Mouse (Mus musculus) kidney, postnatal 0 days (tissue): ENCODE data around the gene Lsm12. TPM values are rescaled to one million over a fixed set of nuclear protein-coding genes. Genes with fewer than 3 reads are reported as not detected.
"Not testable (repeated sequence)": the region's sequence is repeated elsewhere in the genome, so short reads cannot be mapped to it uniquely, and the experiment has no call there.

ENCODE experiments used
- ATAC-seq: fragments of 200-750 bp; cut with Nextera tagmentation; replicated peaks from 2 replicates; pipeline ENCODE4 v1.8.0; 2017; ENCODE audit warnings: low read depth, moderate number of reproducible peaks, moderate TSS enrichment, moderate library complexity; ENCODE audit not compliant: low FRiP score
- DNase-seq: peaks from one replicate; pipeline ENCODE4 v3.0.0-alpha.2; 2016; ENCODE audit warnings: low spot score
- H3K27ac ChIP-seq: fragments of 300-500 bp; sonication (generic); 2 replicates; pipeline ENCODE4 v1.5.1; 2014; ENCODE audit warnings: mild to moderate bottlenecking
- H3K27me3 ChIP-seq: fragments of 300-500 bp; sonication (generic); 2 replicates; pipeline ENCODE4 v1.6.1; 2014; ENCODE audit warnings: low read length, mixed read lengths; ENCODE audit not compliant: insufficient read depth
- H3K36me3 ChIP-seq: fragments of 300-500 bp; sonication (generic); 2 replicates; pipeline ENCODE4 v1.6.1; 2014; ENCODE audit warnings: low read length, mixed read lengths; ENCODE audit not compliant: insufficient read depth
- H3K4me1 ChIP-seq: fragments of 300-500 bp; sonication (generic); replicated peaks from 2 replicates; pipeline ENCODE4 v1.6.1; 2014; ENCODE audit warnings: antibody characterized with exemption, low read length, mixed read lengths; ENCODE audit not compliant: insufficient read depth
- H3K4me2 ChIP-seq: fragments of 300-500 bp; sonication (generic); 2 replicates; pipeline ENCODE4 v1.6.1; 2014; ENCODE audit warnings: mild to moderate bottlenecking, low read length, moderate library complexity, mixed read lengths
- H3K4me3 ChIP-seq: fragments of 300-500 bp; sonication (generic); replicated peaks from 2 replicates; pipeline ENCODE4 v1.5.1; 2014; ENCODE audit warnings: low read depth, low read length
- H3K9ac ChIP-seq: fragments of 300-500 bp; sonication (generic); 2 replicates; pipeline ENCODE4 v1.6.1; 2014; ENCODE audit warnings: low read depth, low read length
- H3K9me3 ChIP-seq: fragments of 300-500 bp; sonication (generic); replicated peaks from 2 replicates; pipeline ENCODE4 v1.6.1; 2016; ENCODE audit warnings: low read length, inconsistent platforms, mixed read lengths
- CTCF ChIP-seq: IDR thresholded peaks from 2 replicates; pipeline ENCODE4 v1.5.1; 2016; ENCODE audit warnings: antibody characterized with exemption, low read depth, mild to moderate bottlenecking, moderate library complexity
- WGBS: fragments of 180-500 bp; shearing (Covaris S2); extraction: QIAGEN DNeasy Blood & Tissue Kit; methylation state at CpG from one replicate; pipeline ENCODE4 v1.1.7; 2014; 5-methylcytosine and 5-hydroxymethylcytosine counted together
- polyA plus RNA-seq: library from polyadenylated mRNA; unstranded; fragments of >200 nt; fragmentation: Nextera tagmentation; extraction: Ambion mirVana; gene quantifications from 2 replicates; pipeline ENCODE4 v1.2.1, GENCODE M21; 2015

The Lsm12 gene
- polyA plus RNA-seq, 1 experiment from 2014 or later: 123 TPM

DNA sequence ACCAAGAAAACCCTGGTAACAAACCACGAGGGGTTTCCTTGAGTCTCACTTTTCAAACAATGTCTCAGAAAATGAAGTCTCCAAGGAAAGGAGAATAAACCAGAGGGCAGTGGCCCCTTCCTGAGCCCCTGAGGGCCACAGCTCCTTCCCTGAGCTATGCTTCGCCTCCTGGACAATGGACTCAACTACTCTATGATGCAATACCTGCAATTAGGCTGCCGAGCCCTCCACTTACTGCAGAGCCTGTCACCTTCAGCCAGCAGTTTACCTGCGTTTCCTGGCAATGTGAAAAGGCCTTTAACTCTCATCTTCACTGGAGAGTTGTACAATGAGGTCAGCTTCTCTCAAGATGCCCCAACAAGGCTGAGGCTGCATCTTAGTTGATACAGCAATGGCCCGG lies 16.4 kb downstream of the Lsm12 start:
- ATAC-seq (no peak), DNase-seq (no peak)
- WGBS: 89% methylated on average over 5 of the region's 5 CpGs

DNA sequence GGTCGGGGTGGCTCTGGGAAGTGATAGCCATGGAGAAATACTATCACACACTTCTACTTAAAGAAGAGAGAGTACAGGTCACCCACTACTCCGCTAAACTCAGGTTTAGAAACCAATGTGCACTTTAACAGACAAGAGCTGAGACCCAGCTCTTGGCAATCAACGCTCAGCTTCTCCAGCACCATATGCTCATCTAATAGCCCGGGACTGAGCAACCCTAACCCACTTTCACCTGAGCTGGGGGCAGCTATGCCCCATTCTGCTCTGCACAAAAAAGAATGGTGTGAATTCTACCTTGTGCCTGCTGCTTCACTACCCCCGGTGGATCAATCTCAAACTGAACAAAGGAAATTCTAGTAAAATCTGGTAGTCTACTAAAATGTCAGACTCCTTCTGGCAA lies 17.6 kb downstream of the Lsm12 start:
- no peaks in the 10 kb centered on the region for H3K4me1 ChIP-seq
- DNase-seq: no peak
- no peak overlapping the region for H3K9ac ChIP-seq
- no peak for TF ChIP-seq CTCF
- no peak for ATAC-seq
- H3K27ac ChIP-seq: no peak overlapping the region
- H3K9me3 ChIP-seq: no peaks in the 10 kb centered on the region
- H3K36me3 ChIP-seq: peaks cover 33% of the 10 kb centered on the region
- no peak overlapping the region for H3K4me3 ChIP-seq
- H3K4me2 ChIP-seq: no peak overlapping the region
- 74% methylated on average over 5 of the region's 5 CpGs for WGBS
- no peaks in the 10 kb centered on the region for H3K27me3 ChIP-seq

More for the DNA sequence above, 16.4 kb downstream of the Lsm12 start:
- Histone ChIP-seq H3K4me3 (no peak overlapping the region), H3K9me3 (no peaks in the 10 kb centered on the region), H3K4me2 (no peak overlapping the region), H3K27ac (no peak overlapping the region), H3K4me1 (no peaks in the 10 kb centered on the region), H3K9ac (no peak overlapping the region), H3K36me3 (peaks cover 29% of the 10 kb centered on the region; the same call in 1 of the 2 replicates), H3K27me3 (no peaks in the 10 kb centered on the region)
- TF ChIP-seq CTCF: no peak

DNA sequence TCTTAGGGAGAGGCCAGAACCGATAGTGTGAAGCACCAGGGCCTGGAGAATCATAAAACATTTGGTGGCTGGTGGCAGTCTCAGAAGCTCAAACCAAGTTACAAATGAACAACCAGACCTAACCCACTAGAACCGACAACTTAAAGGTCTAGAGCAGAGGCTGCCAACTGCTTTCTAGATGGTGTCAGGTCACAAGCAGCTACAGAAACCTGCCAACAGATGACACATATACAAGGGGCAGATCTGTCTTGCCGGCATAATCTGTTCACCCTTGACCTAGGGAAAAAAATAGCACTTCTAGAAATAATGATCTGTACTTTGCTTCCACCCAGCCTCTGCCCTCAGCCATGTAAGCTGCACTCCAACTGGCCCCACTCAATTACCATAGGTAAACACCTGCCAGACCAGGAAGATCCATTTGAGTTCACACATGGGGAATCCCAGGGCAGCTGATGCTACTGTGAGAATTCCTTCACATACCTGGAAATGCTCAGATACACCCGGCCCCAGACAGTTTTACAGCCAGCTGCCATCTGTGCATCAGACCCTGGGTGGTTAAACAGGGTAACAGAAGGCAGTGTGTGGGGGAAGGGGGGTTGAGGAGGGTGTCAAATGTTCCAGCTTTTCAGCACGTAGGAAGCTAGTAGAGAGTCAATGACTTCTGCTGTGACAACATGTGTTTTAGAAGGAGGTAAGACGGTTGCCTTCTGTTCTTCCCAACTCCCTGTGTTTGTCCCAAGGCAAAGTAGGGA lies 18.9 kb downstream of the Lsm12 start:
- Histone ChIP-seq H3K36me3 (peaks cover 40% of the 10 kb centered on the region), H3K9me3 (no peaks in the 10 kb centered on the region), H3K4me1 (no peaks in the 10 kb centered on the region), H3K4me3 (no peak overlapping the region), H3K4me2 (no peak overlapping the region), H3K27me3 (no peaks in the 10 kb centered on the region), H3K27ac (no peak overlapping the region), H3K9ac (no peak overlapping the region)
- no peak for TF ChIP-seq CTCF
- peak; percentile 76 for DNase-seq
- ATAC-seq: peak; percentile 72
- WGBS: 23% methylated on average over 6 of the region's 6 CpGs

DNA sequence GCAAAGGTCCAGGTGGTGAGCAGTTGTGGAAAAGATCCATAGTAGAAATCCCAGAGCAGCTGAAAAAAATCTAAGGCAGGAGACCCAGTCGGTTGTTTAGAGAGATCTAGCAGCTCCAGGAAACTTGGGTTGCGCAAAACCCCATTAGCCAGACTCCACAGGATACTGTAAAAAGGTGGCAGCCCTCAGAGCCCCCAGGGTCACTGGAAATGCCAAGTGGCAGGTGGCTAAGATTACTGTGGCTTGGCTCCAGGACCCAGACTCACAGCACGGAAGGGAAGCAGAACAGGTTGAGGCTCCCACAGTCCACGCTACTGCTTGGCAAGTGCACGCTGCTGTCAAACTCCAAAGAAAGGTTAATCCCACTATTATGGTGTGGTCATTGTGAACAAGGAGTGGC lies 25.3 kb downstream of the Lsm12 start:
- no peak overlapping the region for H3K9ac ChIP-seq
- peaks cover 17% of the 10 kb centered on the region for H3K36me3 ChIP-seq
- no peak overlapping the region for H3K27ac ChIP-seq
- DNase-seq (no peak), ATAC-seq (no peak)
- H3K4me3 ChIP-seq: no peak overlapping the region
- 0 out of 2 replicates have a peak, but pooled peaks cover 3% of the 10 kb centered on the region for H3K4me1 ChIP-seq
- no peak for TF ChIP-seq CTCF
- H3K27me3 ChIP-seq: no peaks in the 10 kb centered on the region
- H3K9me3 ChIP-seq: no peaks in the 10 kb centered on the region
- no peak overlapping the region for H3K4me2 ChIP-seq
- WGBS: 77% methylated on average over 5 of the region's 5 CpGs

DNA sequence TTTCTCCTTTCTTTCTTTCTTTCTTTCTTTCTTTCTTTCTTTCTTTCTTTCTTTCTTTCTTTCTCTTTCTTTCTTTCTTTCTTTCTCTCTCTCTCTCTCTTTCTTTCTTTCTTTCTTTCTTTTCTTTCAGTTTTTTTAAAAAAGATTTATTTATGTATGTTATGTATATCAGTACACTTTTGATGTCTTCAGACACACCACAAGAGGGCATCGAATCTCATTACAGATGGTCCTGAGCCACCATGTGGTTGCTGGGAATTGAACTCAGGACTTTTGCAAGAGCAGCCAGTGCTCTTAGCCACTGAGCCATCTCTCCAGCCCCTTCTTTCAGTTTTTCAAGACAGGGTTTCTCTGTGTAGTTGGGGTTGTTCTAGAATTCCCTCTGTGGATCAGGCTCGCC lies 27.1 kb downstream of the Lsm12 start:
- not testable (repeated sequence) for DNase-seq, H3K4me2 ChIP-seq, ATAC-seq, H3K27ac ChIP-seq, H3K9ac ChIP-seq, H3K4me1 ChIP-seq, H3K4me3 ChIP-seq, H3K27me3 ChIP-seq, H3K9me3 ChIP-seq
- 80% methylated on average over 2 of the region's 2 CpGs for WGBS
- H3K36me3 ChIP-seq: peaks cover 20% of the 10 kb centered on the region

DNA sequence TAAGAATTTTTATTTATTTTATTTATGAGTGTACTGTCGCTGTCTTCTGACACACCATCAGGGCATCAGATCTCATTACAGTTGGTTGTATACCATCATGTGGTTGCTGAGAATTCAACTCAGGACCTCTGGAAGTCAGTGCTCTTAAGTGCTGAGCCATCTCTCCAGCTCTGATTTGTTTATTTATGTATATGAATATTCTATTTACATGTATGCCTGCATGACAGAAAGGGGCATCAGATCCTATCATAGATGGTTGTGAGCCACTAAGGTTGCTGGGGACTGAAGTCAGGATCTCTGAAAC lies 28.4 kb downstream of the Lsm12 start:
- no peaks in the 10 kb centered on the region for H3K27me3 ChIP-seq
- no peak overlapping the region for H3K9ac ChIP-seq
- DNase-seq (no peak), ATAC-seq (no peak)
- H3K4me3 ChIP-seq: no peak overlapping the region
- H3K4me2 ChIP-seq: peak overlapping the region; percentile 82; the same call in 1 of the 2 replicates
- no peak overlapping the region for H3K27ac ChIP-seq
- no peak for TF ChIP-seq CTCF
- no peaks in the 10 kb centered on the region for H3K9me3 ChIP-seq
- 0 out of 2 replicates have a peak, but pooled peaks cover 3% of the 10 kb centered on the region for H3K4me1 ChIP-seq
- WGBS: 15% methylated on average over 1 of the region's 1 CpGs
- H3K36me3 ChIP-seq: peaks cover 18% of the 10 kb centered on the region
